Mouse (Mus musculus) layer of hippocampus, adult 18-20 months (tissue): ENCODE results near the gene Manea. TPM values are rescaled to one million over a fixed set of nuclear protein-coding genes. Genes with fewer than 3 reads are reported as not detected.
"Not testable (repeated sequence)": the region's sequence is repeated elsewhere in the genome, so short reads cannot be mapped to it uniquely, and the experiment has no call there.

Experiments used
- DNase-seq, 2 experiments: peaks; one replicate each; pipeline ENCODE4 v3.0.0; 2022; ENCODE audit warnings: low spot score in 2 of 2
- long read RNA-seq: library from polyadenylated mRNA; stranded (forward); transcript quantifications from one replicate; pipeline ENCODE4 v2.0.0, GENCODE M21; 2021
- total RNA-seq, 2 experiments: library from RNA; stranded (reverse); gene quantifications; 2 replicates each; pipeline ENCODE4 v1.2.3; 2021

Gene Manea
- 10 to 100 TPM; 28.1 to 32.0 TPM for total RNA-seq
- long read RNA-seq, full-length matches to known transcripts: 21 of 30 reads
- long read RNA-seq, partial matches to known transcripts: 1 of 30 reads
- long read RNA-seq, other reads (novel, unspliced or antisense): 8 of 30 reads

DNA sequence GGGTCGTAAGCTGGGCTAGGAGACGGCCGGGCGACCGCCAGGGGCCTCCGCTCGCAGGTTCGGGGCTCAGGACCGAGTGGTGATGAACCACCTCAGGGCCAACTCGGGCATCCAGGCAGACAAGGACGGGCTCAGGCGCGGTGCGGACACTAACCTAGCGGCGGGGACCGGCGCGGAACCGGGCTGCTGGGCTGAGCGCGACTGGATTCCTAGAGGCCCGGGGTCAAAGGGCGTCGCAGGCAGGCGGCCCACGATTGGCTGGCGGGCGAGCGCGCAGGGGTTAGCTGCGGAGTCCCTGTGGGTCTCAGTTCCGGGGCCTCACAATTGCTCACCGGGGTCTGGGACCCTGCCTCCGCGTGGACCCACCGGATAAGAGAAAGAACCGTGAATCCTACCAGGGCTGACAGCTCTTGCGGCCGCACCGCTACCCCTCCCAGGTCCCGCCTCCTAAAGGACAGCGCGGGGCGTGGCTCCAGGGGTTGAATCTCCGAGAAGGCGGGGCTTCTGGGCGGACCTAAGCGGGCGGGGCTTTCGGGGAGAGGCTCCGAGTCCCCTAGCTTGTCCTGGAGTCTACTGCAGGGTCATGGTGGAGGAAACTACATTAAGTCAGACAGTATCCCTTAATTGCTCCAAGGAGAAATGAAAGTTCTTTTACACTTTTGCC, at the start of gene Manea:
TSS of gene Manea (minus strand) at position 449 of the 664 bp plus-strand sequence.
- peak; percentile 78 to 91 for DNase-seq

DNA sequence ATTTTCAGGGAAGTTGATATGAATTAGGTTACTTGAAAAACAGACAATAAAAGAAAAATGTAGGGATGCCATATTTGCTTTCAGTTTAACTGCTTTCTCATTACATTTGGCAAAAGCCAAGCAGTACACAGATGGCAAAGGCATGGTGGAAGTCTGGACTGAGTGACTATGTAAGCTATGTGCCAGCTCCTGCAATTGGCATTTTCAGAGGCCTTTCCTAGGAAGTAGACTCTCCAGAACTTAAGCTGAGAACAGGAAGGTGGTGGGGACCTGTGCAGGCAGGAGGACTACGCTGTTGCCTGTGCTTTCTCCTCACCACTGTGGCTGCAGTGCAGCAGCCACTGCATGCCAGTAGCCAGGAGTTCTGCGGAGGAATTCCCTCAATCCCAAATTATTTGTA, 7.9 kb upstream of the Manea start:
- DNase-seq: peak; percentile 27 to 71

DNA sequence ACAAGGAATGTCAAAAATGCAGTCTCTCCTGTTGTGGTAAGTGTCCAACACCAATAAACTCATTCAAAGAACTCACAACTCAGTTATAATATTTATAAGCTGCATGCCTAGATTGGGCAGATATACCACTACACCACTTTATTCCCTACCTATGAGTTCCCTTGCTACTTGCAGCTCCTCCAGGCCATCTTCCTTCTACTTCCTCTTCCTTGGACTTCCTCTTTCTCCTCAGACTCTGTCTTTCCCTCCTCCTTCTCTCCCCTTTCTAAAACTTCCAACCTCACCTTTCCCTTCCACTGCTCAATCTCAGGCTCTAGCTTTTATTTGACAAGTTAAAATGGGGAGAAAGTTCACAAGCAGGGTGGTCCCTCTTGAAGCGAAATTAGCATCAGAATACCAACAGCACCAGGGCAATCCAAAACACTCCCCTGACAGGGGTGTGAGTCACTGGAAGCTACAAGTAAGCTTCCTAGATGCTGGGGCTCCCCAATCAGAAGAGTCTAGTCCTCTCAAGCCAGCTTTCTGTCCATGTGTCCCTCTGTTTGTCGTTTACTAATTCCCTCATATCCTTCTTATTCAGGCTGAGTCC, 7.0 kb upstream of the Manea start:
- DNase-seq: no peak

DNA sequence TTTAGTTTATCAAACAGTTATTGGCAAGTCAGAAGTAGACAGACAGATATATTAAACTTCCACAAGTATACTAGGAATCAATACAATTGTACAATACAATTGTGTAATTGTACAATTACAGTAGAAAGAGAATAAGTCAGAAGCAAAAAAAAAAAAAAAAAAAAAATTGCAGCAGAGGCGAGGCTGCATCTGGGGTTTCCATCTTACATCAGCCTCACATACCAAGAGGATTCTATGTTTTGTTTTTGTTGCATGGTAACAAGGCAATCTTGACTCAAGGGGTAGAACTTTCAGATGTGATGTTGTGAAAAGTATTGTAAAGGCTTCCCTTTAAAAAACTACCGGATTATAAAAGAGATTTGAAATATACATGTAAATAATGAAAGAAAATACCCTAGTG, 548 bp upstream of the Manea start:
- DNase-seq: no peak

DNA sequence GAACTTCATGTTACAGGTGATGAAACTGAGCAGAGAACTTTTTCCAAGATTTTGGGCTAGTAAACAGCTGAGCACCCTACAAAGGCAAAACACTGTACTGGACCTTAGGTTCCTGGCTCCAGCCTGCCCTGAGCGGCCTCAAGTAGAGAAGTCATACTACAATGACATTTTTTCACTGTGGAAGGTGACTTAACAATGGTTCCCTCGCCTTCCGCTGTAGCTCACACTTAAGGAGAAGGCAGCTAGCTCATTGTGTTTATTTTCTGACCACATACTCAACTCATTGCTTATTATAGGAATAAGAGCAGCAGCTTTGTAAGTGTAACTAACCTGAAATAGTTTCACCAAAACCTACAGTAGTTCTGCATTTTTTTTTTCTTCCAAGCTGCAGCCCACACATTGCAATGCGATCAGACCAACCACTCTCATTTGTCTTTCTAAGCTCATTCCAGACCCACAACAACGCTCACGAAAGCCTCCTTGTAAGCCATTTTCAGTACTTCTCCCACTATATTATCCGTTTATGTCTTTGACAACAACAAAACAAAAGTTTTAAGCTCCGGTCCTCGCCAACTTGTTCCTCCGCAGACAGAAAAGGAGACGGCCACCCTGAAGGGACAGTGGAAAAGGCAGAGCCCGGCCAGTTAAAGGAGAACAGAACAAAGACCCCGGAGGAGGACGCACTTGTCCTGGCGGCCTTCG, 799 bp downstream of the Manea start:
- DNase-seq: no peak

DNA sequence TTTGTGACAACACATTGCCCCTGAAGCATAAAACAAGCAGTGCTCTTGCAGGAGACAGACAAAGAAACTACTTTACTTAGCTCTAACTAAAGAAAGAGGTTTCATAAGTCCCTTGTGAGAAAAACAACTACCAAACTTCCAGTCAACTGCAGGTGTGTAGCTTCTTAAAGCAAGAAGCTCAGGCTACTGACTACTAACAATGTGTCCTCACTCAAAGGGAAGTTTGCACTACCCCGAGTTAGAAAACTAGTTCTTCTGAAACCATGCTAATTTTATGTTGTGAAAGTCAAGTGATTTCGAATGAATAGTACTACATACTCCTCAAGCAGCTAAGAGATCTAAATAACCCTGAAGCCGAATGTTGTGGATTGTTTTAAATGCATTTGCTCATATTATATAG, 1.6 kb downstream of the Manea start:
- DNase-seq: no peak

DNA sequence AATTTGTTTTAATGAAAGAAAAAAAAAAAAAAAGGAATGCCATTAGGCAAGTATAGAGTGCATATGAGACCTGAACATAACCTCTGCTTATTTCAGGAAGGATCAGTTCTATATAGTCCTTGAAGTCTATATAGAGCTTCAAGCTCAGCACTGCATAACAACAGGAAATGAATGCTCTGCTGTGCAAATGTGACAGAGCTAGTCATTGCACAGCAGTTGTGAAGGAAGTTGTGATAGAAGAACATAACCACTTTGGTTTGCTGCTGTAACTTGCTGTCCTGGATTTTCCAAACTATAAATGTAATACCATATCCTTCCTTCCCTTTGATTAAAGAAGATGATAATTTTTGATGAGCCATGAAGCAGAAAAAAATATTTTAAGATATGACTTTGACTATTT, 4.3 kb downstream of the Manea start:
- no peak for DNase-seq

DNA sequence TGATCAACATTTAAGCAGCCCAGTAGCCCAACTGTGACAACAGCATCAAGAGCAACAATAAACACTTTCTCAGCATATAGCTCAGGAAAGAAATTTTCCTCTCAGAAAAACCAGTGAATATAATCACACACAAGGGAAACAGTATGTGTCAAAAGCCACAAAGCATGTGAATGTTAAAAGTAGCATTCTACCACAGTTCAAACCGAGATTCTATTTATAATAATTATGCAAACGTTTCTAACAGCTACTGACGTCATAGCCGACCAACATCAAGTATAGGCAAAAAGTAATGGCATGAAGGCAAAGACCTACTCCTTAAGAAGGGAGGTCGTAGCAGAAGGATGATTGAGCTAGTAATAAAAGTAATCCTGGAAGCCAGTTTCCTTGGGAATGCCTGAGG, 8.1 kb downstream of the Manea start:
- no peak for DNase-seq

DNA sequence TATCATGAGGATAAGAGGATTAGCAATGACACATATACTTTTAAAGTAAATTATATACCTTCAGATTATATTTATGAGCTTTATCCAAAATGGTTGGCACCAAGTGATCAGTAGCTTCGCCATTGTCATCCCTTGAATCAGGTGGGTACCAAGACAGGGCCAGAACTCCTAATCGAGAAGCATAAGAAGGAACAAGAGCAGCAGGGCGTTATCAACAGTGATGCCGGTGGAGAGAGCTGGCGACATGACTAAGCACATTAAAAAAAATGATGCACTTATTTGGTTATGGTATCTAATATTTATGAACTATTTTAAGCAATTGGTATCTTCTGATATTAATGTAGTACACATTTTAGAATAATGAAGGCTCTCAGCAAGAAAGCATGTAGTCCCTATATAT, 10.1 kb downstream of the Manea start:
- no peak for DNase-seq

DNA sequence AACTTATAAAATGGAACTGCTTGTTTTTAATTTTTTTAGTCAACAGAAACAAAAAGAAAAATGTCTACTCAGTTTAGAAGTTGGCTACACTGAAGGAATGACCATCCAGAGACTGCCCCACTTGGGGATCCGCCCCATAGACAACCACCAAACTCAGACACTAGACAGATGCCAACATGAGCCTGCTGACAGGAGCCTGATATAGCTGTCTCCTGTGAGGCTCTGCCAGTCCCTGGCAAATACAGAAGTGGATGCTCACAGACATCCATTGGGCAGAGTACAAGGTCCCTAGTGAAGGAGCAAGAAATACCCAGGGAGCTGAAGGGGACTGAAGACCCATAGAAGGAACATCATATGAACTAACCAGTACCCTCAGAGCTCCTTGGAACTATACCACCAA, 42.0 kb downstream of the Manea start:
- not testable (repeated sequence) for DNase-seq

DNA sequence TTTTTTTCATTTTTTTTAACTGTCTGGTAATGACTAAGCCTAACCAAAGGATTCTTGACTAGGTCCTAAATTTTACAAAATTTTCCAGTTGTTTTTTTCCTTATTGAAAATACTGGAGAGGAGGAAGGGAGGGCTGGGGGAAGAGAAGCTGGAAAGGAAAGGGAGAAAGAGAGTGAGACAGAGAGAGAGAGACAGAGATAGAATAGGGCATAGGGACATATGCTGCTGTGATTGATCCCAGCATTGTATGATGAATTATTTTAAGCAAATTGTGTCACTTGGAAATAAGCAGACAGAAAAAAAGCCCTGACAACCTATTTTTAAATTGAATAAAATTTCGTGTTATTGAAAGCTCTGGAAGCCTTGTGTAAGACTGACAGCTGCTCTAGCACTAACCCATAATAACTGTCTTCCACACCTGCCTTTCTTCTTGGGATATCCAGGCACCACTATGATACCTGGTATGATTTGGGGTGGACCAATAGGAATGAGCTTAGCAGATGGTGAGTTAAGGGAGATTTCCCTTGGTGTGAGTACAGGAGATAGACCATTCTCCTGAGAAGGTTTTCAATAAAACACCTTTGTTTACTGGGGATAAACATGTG, 69.5 kb downstream of the Manea start:
- DNase-seq: no peak

DNA sequence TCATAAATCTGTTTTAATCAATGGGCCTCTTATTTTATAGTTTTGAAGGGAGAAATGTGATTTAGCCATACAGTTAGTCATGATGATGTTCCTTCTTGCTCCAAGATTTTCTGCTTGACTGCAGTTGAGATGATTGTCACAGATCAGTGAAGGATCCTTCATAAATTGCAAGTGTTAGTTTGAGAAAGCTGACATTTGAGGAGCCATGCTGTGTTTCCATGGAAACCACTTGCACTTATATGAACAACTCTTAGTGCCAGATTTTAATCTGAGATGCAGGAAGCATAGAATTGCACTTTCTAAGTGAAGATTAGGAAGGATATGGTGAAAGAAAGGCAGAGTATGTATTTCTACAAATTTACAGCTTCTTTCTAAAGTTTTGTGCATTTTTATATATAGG, 70.4 kb downstream of the Manea start:
- DNase-seq: no peak

DNA sequence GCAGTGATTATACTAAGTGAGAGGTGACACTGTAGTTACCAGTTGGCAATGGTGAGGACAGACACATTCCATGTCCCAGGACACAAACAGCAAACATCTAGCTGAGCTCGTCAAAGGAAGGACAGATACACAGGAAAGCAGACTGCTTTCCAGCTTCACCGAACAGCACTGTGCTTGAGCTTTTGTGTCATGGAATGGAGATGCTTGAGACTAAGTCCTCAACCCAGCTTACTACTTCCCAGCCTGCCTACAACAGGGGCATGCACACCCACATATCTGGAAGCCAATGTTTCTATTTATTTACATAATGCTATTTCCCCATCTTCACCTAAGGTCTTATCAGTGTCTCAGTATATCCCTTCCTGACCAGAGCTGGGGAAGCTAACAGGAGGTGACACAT, 70.9 kb downstream of the Manea start:
- no peak for DNase-seq
